Mouse (Mus musculus) olfactory bulb, adult 2 months (tissue): ENCODE measurements at regions not wholly inside any gene's neighbourhood (a gene's known extent, or its start where the extent isn't known, plus 50 kb on each side); places are given as distances from the start of the nearest gene placed in this dataset.

Source experiments
- CTCF ChIP-seq: fragments of 200-500 bp; IDR thresholded peaks from 2 replicates; pipeline ENCODE4 v1.5.1; 2012; ENCODE audit warnings: low read depth, mild to moderate bottlenecking, low read length, moderate library complexity; ENCODE audit not compliant: insufficient read depth
- POLR2A ChIP-seq: fragments of 200-500 bp; IDR thresholded peaks from 2 replicates; pipeline ENCODE4 v1.6.1; 2012; ENCODE audit warnings: mild to moderate bottlenecking, low read depth, low read length, moderate library complexity; ENCODE audit not compliant: insufficient read depth

GRCm38 (mm10) chr15:62214300-62214699 lies 1291.5 kb upstream of the A1bg start:
- no peak for TF ChIP-seq CTCF
- TF ChIP-seq POLR2A, result no peak
